Mouse (Mus musculus) MEL (cell line): ENCODE data around the gene Gorab.

Source experiments
- EP300 ChIP-seq, 2 experiments: IDR thresholded peaks; 2 replicates each; pipeline ENCODE4 v1.6.1; 2011; ENCODE audit warnings: improper control_type of control experiment in 2 of 2, low read length in 2 of 2, low read depth in 1 of 2, mild to moderate bottlenecking in 1 of 2
- GATA1 ChIP-seq: IDR thresholded peaks from 2 replicates; pipeline ENCODE4 v1.6.1; 2011; ENCODE audit warnings: low read depth, low read length, improper control_type of control experiment
- HCFC1 ChIP-seq: IDR thresholded peaks from 2 replicates; pipeline ENCODE4 v1.6.1; 2012; ENCODE audit warnings: low read depth, mild to moderate bottlenecking, inconsistent platforms, low read length, improper control_type of control experiment, moderate library complexity
- JUND ChIP-seq: IDR thresholded peaks from 2 replicates; pipeline ENCODE4 v1.6.1; 2011; ENCODE audit warnings: low read depth, mild to moderate bottlenecking, improper control_type of control experiment, low read length
- KAT2A ChIP-seq: conservative IDR thresholded peaks from 2 replicates; pipeline ENCODE4 v1.6.1; 2012; ENCODE audit warnings: low read depth, low read length, improper control_type of control experiment, inconsistent platforms
- MAFK ChIP-seq: IDR thresholded peaks from 2 replicates; pipeline ENCODE4 v1.6.1; 2011; ENCODE audit warnings: low read depth, mild to moderate bottlenecking, low read length, improper control_type of control experiment, borderline replicate concordance
- MAX ChIP-seq: IDR thresholded peaks from 2 replicates; pipeline ENCODE4 v1.6.1; 2011; ENCODE audit warnings: low read length, improper control_type of control experiment
- MEF2A ChIP-seq: IDR thresholded peaks from 2 replicates; pipeline ENCODE4 v1.6.1; 2014; ENCODE audit warnings: low read depth, mild to moderate bottlenecking, inconsistent platforms, low read length, improper control_type of control experiment; ENCODE audit not compliant: poor library complexity, insufficient replicate concordance, severe bottlenecking; ENCODE audit errors: extremely low read depth
- MYC ChIP-seq: IDR thresholded peaks from 2 replicates; pipeline ENCODE4 v1.6.1; 2011; ENCODE audit warnings: low read depth, mild to moderate bottlenecking, low read length, improper control_type of control experiment, moderate library complexity
- RAD21 ChIP-seq: IDR thresholded peaks from 2 replicates; pipeline ENCODE4 v1.6.1; 2011; ENCODE audit warnings: mild to moderate bottlenecking, low read depth, low read length, improper control_type of control experiment
- SMC3 ChIP-seq: IDR thresholded peaks from 2 replicates; pipeline ENCODE4 v1.6.1; 2011; ENCODE audit warnings: low read depth, low read length, improper control_type of control experiment
- TCF12 ChIP-seq: IDR thresholded peaks from 2 replicates; pipeline ENCODE4 v1.6.1; 2014; ENCODE audit warnings: low read depth, mild to moderate bottlenecking, inconsistent platforms, low read length, improper control_type of control experiment, moderate library complexity
- USF1 ChIP-seq: IDR thresholded peaks from 2 replicates; pipeline ENCODE4 v1.6.1; 2014; ENCODE audit warnings: low read depth, mild to moderate bottlenecking, inconsistent platforms, low read length, improper control_type of control experiment, moderate library complexity
- ZMIZ1 ChIP-seq: IDR thresholded peaks from 2 replicates; pipeline ENCODE4 v1.6.1; 2012; ENCODE audit warnings: low read depth, mild to moderate bottlenecking, inconsistent platforms, low read length, improper control_type of control experiment, moderate library complexity

DNA sequence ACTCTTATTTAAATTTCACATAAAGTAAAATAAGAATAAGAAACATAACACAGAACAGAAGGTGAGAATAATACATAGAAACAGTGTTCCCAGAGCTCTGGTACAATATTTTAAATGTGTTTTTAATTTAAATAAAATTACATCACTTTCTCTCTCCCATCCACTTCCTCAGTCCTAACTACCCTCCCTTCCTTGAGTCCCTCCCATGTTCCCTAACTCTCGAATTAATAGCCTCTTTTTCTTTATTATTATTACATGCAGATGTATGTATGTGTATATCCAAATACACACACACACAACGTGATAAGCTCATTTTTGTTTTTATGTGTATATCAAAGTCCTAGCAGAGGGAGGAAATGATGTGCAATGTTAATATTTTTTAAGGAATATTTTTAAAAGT is 13.7 kb upstream of the Gorab start:
- TF ChIP-seq RAD21 (no peak), USF1 (no peak), SMC3 (no peak), MAFK (no peak), JUND (no peak), MYC (no peak), GATA1 (no peak), ZMIZ1 (no peak), MAX (no peak), MEF2A (no peak), EP300 (IDR thresholded peaks at IDR 0.05; ENCODE audit: low read depth in 1 of 2, low read length in 2 of 2) (no peak), KAT2A (no peak), TCF12 (no peak), HCFC1 (no peak)
